Mouse (Mus musculus) CD4-positive, CD25-positive, alpha-beta regulatory T cell, adult 4 months (primary cell): ENCODE results near the gene Oprd1. TPM values are rescaled to one million over a fixed set of nuclear protein-coding genes. Genes with fewer than 3 reads are reported as not detected.

Experiments used
- ATAC-seq: one replicate; pipeline ENCODE4 v1.8.0; 2017
- polyA plus RNA-seq, 2 experiments: library from polyadenylated mRNA; unstranded; fragments of 100-300 nt; shearing (Covaris generic); gene quantifications; one replicate each; pipeline ENCODE4 v1.2.1; 2017

The Oprd1 gene
- polyA plus RNA-seq, 2 experiments from 2014 or later: not detected

DNA sequence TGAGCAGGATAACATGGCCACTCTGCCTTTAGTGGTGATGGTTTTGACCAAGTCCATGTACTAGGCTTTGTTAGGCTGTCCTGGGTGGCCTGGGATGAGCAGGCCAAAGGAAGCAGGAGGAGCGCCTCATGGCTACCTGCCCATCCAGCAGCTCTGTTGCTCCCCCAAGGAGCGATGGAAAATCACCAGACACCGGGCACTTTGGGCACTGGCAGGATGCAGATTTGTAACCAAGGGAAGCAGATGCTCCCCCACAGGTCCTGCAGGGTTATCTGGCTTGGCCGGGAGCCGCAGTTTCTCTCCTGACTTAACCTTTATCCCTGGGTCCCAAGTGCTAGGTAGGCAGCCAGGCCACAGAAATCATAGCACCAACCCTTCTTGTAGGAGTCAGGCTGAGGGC lies 10.9 kb downstream of the Oprd1 start:
- no peak for ATAC-seq

- no peak for ATAC-seq
Measured at GRCm38 (mm10) chr4:132132297-132132696, 12.0 kb downstream of the Oprd1 start.

- no peak for ATAC-seq
Measured at GRCm38 (mm10) chr4:132131790-132132189, 12.5 kb downstream of the Oprd1 start.

- ATAC-seq: no peak
Measured at GRCm38 (mm10) chr4:132131116-132131515, 13.2 kb downstream of the Oprd1 start.

- no peak for ATAC-seq
Measured at GRCm38 (mm10) chr4:132130645-132131044, 13.6 kb downstream of the Oprd1 start.

DNA sequence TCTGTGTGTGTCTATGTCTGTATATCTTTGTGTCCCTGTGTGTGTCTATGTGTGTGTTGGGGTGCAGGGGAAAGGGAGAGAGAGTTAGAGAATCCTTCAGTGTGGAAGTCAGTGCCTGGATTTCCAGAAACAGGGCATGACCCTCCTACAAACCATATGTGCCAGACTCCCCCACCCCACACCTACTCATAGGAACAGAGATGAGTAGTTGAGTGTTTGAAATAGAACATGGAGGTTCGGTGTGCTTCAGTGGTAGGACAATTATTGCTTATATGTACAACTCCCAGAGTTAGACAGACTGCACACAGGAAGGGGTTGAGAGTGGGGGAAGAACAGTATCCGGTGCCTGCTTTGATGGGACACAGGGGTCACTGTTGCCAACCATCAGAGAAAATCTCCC lies 14.2 kb downstream of the Oprd1 start:
- no peak for ATAC-seq

- ATAC-seq: no peak
Measured at GRCm38 (mm10) chr4:132128997-132129636, 15.2 kb downstream of the Oprd1 start.

DNA sequence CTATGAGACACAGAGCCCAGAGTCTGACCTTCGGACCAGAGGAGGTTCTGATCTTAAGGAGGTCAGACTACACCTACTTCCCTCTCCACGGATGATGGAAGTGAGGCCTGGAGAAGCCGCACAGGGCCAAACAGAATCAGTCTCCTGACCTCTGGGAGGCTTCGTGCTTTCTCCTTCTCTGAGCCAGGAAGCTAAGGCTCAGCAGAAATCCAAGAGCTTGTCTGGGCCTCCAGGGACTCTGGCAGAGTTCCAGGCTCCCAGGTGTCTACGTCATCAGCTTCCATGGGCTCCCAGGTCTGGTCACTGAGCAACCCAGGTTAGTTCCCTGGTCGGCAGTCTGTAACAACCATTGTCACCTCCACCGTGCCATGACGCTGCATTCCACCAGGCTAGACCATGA lies 17.2 kb downstream of the Oprd1 start:
- no peak for ATAC-seq

- no peak for ATAC-seq
Measured at GRCm38 (mm10) chr4:132123166-132123565, 21.1 kb downstream of the Oprd1 start.

- ATAC-seq: no peak
Measured at GRCm38 (mm10) chr4:132121674-132122073, 22.6 kb downstream of the Oprd1 start.

GRCm38 (mm10) chr4:132119566-132119965 lies 24.7 kb downstream of the Oprd1 start:
- no peak for ATAC-seq

GRCm38 (mm10) chr4:132116315-132116714 lies 28.0 kb downstream of the Oprd1 start:
- ATAC-seq: no peak

DNA sequence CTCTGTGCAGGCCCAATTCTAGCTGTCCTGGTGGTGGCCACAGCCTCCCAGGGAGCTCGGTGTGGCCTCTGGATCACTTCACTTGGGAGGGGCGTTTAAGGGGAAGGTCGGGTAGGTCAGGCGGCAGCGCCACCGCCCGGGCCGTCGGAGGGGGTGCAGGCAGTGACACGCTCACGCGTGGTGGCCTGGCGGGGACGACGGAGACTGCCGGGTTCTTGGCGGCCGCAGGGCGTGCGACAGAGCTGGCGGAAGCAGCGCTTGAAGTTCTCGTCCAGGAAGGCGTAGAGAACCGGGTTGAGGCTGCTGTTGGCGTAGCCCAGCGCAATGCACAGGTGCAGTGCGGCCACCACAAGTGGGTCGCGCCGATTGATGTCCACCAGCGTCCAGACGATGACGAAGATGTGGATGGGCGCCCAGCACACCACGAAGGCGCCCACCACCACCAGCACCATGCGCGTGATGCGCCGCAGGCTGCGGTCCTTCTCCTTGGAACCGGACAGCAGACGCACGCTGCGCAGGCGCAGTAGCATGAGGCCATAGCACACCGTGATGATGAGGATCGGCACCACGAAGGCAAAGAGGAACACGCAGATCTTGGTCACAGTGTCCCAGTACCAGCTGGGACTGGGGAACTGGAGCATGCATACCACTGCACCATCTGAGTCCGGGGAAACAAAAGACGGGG lies 30.7 kb downstream of the Oprd1 start:
- ATAC-seq: peak; percentile 32

- ATAC-seq: no peak
Measured at GRCm38 (mm10) chr4:132111227-132111626, 33.1 kb downstream of the Oprd1 start.

DNA sequence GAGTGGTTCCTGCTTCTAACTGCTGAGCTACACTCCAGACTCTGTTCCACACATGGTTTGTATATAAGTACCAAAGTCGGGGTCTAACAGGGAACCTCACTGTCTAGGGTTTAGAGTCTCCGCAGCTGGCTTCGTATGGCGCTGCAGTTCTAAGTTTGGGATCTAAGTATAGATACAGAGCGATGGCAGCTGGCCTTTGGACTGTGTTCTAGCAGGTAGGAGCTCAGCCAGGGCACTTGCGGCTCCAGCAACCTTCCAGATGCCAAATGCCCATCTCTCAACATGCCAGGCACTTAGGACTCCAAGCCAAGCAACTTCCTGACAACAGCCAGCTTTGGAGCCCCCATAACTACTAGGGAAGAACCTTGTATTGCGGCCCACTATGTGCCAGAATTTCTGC lies 36.1 kb downstream of the Oprd1 start:
- ATAC-seq: no peak

GRCm38 (mm10) chr4:132101152-132101551 lies 43.1 kb downstream of the Oprd1 start:
- ATAC-seq: no peak

- no peak for ATAC-seq
Measured at GRCm38 (mm10) chr4:132099548-132099947, 44.7 kb downstream of the Oprd1 start.

GRCm38 (mm10) chr4:132095043-132095442 lies 49.2 kb downstream of the Oprd1 start:
- ATAC-seq: no peak

GRCm38 (mm10) chr4:132093928-132094327 lies 50.4 kb downstream of the Oprd1 start:
- ATAC-seq: no peak

GRCm38 (mm10) chr4:132093136-132093535 lies 51.1 kb downstream of the Oprd1 start:
- no peak for ATAC-seq

GRCm38 (mm10) chr4:132088921-132089320 lies 55.4 kb downstream of the Oprd1 start:
- peak; percentile 53 for ATAC-seq

- no peak for ATAC-seq
Measured at GRCm38 (mm10) chr4:132085114-132085513, 59.2 kb downstream of the Oprd1 start.

- ATAC-seq: no peak
Measured at GRCm38 (mm10) chr4:132080492-132080983, 63.7 kb downstream of the Oprd1 start.

DNA sequence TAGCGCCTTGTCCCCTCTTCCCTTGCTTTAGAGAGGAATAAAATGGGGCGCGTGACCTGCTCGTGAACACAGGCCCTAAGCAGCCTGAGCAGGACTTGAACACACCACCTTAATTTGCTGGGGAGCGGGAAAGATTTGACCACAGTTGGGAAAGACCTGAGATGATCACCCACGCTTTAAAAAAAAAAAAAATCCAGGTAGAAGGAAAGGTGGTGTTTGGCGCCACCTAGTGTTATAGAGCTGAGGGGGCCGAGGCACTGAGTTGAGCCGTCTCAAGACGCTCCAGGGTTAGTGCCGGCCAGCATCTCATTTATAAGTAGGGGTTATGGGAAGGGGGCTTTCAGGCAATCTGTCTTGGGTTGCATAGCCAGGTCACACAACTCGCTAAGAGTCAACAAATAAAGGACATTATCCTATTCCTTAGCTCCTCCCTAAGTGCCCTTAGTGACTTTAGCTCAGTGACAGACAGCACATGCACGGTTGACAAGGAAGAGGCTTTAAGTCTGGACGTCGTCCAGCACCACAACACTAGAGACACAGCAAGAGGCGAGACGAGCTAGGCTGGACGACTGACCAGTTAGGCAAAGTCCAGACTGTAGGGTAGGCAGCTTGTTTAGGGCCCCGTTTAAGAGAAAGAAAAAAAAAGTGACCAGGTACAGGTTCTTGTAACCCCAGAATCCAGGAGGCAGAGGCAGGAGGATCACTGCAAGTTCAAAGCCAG lies 64.6 kb downstream of the Oprd1 start:
- no peak for ATAC-seq
